Mouse (Mus musculus): ENCODE measurements at regions not wholly inside any gene's neighbourhood (a gene's known extent, or its start where the extent isn't known, plus 50 kb on each side); places are given as distances from the start of the nearest gene placed in this dataset.

DNA sequence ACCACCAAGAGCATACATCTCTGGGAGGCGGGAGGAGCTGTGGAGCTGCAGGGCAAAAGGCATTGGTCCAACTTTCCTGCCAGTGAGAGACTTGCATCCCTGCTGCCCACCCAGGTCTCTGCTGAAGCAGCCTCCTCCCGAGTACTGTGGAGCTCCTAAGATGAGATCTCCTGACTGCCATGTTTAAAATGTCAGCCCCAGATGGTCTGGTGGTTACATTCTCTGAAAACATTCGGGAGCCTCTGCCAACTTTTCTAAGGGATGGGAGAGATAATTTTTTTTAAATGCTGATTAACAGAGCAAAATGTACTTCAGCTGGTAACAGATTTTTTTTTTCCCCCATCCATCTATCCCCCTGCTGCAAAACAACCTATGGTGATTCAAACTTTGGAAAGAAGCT lies 88.4 kb upstream of the Opcml start:
- DNase-seq (ENCODE audit: low spot score) = no peak

DNA sequence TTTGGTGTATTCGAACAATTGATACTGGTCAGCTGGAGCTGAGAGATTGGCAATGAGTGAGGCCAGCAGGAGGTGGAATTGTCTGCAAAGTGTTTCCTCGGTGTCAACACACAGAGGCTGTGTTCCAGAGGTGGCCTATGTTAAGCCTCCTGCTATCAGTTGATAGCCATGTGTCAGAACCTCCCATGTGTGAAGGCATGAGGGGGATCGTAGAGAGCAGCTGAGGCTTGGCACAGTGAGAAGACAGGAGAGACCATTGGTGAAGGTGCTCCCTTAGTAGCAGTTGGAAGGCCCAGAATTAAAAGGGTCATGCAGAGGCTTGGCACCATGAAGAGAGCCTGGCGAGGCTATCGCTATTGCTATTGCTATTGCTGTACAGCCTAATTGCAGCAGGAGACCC lies 86.6 kb upstream of the Opcml start:
- no peak for DNase-seq (ENCODE audit: low spot score)

DNA sequence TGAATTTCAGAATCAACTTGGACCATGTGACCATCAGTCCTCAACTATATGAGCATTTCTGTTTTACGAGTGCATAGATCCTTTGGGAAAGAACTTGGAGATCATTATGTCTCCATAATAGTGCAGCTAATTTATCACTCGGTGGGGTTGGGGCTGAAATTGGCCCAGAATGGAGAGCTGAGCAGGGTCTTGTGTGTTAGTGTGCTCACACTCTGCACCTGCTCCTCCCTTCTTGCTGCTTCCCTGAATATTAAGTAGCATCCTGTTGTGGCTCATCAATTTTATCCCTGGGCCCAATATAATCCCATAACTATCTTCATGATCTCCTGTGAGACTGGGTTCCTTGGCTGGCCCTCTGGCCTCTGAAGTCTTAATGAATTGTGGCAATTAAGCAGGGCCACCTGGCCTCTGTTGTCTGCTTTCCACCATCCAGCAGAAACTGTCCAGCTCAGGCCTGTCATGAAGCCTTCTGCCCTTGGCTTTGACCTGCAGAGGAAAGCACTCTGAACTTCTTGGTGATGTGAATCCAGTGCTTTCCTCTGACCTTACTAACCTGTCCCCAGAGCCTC lies 66.7 kb upstream of the Opcml start:
- no peak for DNase-seq (ENCODE audit: low spot score)

DNA sequence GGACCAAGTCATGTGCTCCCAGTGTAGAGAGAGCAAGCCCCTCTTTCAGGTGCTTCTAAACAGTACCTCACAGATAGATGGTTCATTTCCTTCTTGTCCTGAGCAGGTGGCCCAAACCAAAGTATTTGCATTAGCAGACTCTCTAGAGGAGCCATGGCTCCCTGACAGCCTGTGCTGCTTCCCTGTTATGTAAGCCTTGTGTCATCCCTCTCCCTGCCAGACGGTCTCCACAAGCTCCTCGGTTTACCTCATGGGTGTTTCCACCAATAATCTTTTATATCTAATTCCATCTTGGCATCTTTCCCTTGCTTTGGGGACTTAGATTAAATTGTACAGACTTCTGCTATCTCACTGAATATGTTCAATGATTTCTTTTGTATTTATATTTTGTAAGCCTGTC lies 66.0 kb upstream of the Opcml start:
- no peak for DNase-seq (ENCODE audit: low spot score)

DNA sequence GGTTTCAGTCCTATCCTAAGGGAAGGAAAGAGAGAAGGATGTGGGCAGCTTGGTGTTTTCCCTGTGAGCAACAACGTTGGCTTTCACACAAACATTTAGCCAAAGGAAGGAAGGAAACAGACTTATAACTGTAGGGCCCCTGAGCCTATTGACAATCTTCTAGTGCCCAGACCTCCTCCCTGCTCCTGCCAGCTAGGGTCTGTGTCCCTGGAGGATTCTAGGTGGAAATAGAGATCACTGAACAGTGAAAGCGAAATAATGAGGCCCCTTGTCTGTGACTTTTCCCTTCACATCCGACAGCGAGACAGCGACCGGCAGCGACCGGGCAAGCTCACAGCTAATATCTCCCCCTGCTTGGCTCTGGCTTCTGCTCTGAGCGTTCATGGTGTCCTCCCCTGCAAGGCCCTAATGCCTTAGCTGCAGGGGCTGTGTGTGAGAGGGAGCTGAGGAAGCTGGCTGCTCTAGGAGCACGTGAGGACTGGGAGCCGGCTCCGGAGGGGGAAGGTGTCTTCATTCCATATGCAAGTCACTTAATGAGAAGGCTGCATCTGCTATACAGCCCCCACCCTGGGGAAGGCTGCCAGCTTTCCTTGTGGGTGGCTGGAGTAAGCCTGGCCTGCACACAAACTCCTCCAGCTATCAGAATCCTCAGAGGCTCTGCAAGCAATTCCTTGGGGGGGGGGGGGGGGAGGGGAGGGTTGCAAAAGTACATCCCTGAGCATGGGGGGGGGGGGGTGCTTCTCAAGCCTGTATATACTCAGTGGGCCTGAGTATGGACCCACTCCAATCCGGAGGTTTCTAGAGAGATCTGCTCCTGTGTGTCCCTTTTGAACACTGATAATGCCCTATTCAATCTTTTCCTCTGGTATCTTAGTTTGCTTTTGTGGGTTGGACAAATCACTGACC lies 61.7 kb upstream of the Opcml start:
- peak; percentile 3 for DNase-seq (ENCODE audit: low spot score)

DNA sequence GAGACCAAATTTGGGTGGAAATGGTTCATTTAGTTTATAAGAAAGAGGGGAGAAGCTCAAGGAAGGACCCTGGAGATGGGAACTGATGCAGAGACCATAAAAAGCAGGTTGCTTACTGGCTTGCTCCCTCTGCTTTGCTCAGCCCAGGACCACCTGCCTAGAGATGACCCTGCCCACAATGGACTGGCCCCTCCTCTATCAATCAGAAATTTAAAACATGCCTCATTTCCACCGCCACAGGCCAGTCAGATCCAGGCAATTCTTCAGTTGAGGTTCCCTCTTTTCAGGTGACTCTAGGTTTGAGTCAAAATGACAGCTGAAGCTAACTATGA lies 61.1 kb upstream of the Opcml start:
- no peak for DNase-seq (ENCODE audit: low spot score)

DNA sequence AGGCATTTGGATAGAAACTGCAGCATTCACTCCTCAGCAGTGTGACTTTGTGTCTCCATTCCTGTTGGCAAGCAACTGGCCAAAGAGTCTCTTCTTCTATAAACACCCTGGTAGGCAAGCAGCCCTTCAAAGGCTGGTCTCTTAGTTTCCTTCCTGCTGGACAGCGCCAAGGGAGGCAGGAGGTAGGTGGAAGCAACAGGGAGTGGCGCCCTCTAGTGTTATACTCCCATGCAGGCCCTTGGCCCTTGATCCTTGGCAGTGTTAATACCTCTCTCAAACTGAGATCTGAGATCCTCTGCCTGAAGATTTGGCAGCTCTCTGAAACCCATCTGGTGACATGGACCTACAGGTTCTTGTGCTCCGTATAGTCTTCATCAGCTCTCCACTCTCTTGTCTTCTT lies 51.3 kb upstream of the Opcml start:
- no peak for DNase-seq (ENCODE audit: low spot score)
